Mouse (Mus musculus) forebrain, postnatal 0 days (tissue): Measurements from ENCODE around the gene Tspan8. TPM values are rescaled to one million over a fixed set of nuclear protein-coding genes. Genes with fewer than 3 reads are reported as not detected.

Experiments used
- ATAC-seq: fragments of 200-750 bp; cut with Nextera tagmentation; 2 replicates; pipeline ENCODE4 v1.8.0; 2017; ENCODE audit warnings: mild to moderate bottlenecking, moderate library complexity
- DNase-seq: peaks from one replicate; pipeline ENCODE4 v3.0.0-alpha.2; 2015
- H3K27ac ChIP-seq: fragments of 300-500 bp; sonication (generic); 2 replicates; pipeline ENCODE4 v1.5.1; 2014; ENCODE audit warnings: low read depth, mild to moderate bottlenecking, antibody characterized with exemption, low read length, moderate library complexity, mixed read lengths
- H3K27me3 ChIP-seq: fragments of 300-500 bp; sonication (generic); 2 replicates; pipeline ENCODE4 v1.6.1; 2014; ENCODE audit warnings: mild to moderate bottlenecking, low read length, mixed read lengths; ENCODE audit not compliant: insufficient read depth
- H3K36me3 ChIP-seq: fragments of 300-500 bp; sonication (generic); 2 replicates; pipeline ENCODE4 v1.6.1; 2014; ENCODE audit warnings: mild to moderate bottlenecking, moderate library complexity; ENCODE audit not compliant: insufficient read depth
- H3K4me1 ChIP-seq: fragments of 300-500 bp; sonication (generic); 2 replicates; pipeline ENCODE4 v1.6.1; 2014; ENCODE audit warnings: antibody characterized with exemption; ENCODE audit not compliant: insufficient read depth
- H3K4me2 ChIP-seq: fragments of 300-500 bp; sonication (generic); 2 replicates; pipeline ENCODE4 v1.6.1; 2014; ENCODE audit warnings: low read depth, mild to moderate bottlenecking, moderate library complexity
- H3K4me3 ChIP-seq: fragments of 300-500 bp; sonication (generic); 2 replicates; pipeline ENCODE4 v1.5.1; 2014; ENCODE audit warnings: low read depth, low read length, mixed read lengths
- H3K9ac ChIP-seq: fragments of 300-500 bp; sonication (generic); 2 replicates; pipeline ENCODE4 v1.6.1; 2014; ENCODE audit warnings: mild to moderate bottlenecking
- H3K9me3 ChIP-seq: fragments of 300-500 bp; sonication (generic); 2 replicates; pipeline ENCODE4 v1.6.1; 2016; ENCODE audit warnings: low read length
- CTCF ChIP-seq: sonication (generic); IDR thresholded peaks from 2 replicates; pipeline ENCODE4 v1.5.1; 2016; ENCODE audit warnings: antibody characterized with exemption, control low read depth, low read depth
- WGBS: fragments of 180-500 bp; shearing (Covaris S2); extraction: QIAGEN DNeasy Blood & Tissue Kit; methylation state at CpG from one replicate; pipeline ENCODE4 v1.1.7; 2014; 5-methylcytosine and 5-hydroxymethylcytosine counted together
- polyA plus RNA-seq: library from polyadenylated mRNA; unstranded; fragments of >200 nt; fragmentation: Nextera tagmentation; extraction: Ambion mirVana; gene quantifications from 2 replicates; pipeline ENCODE4 v1.2.1, GENCODE M21; 2015
- total RNA-seq: library from RNA; depleted of rRNA; stranded (reverse); fragments of >200 nt; gene quantifications from 2 replicates; pipeline ENCODE4 v1.2.3, GENCODE M21; 2014; rRNA removed

The Tspan8 gene
- total and polyA plus RNA-seq, 2 experiments from 2014 or later = 1.0 to 5.2 TPM

DNA sequence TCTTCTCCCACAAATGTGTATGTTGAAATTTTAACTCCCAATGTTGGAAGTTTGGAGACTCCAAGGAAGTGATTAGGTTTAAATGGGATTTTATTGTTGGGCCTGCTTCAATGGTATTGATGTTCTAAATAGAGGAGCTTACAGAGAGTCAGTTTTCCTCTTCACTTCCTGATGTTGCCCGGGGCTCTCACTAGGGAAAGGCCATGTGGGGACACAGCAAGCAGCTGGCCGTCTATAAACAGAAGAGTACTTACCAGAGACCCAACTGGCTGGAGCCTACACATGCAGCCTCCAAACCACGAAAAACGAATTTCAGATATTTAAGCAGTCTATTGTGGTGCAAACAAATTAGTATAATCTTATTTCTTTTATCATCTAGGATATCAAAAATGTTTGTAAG is 75.3 kb downstream of the Tspan8 start:
- ATAC-seq (no peak), DNase-seq (no peak)
- no peak for TF ChIP-seq CTCF
- Histone ChIP-seq H3K27me3 (no peaks in the 10 kb centered on the region), H3K36me3 (no peaks in the 10 kb centered on the region), H3K27ac (no peak overlapping the region), H3K9me3 (no peaks in the 10 kb centered on the region), H3K4me2 (no peak overlapping the region), H3K9ac (no peak overlapping the region), H3K4me1 (no peaks in the 10 kb centered on the region), H3K4me3 (no peak overlapping the region)
- 68% methylated on average over 4 of the region's 4 CpGs for WGBS

DNA sequence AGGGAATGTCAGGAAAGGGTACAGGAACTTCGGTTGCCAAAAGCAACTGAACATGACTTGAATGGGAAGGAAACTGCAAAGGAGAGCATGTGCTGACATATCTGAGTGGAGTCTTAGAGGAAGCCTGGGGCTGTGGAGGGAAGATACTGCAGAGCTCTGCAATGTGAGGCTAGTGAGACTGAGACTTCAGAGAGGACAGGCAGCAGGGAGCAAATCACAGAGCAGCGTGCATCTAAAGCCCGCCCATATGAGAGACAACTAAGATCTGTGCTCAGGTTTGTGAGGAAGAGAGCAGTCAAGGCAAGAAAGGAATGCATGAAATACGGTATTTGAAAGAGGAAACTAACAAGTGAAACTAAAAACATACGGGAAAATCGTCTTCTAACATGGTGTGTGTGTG is 76.3 kb downstream of the Tspan8 start:
- ATAC-seq (no peak), DNase-seq (no peak)
- no peak for TF ChIP-seq CTCF
- Histone ChIP-seq H3K9me3 (no peaks in the 10 kb centered on the region), H3K27ac (no peak overlapping the region), H3K27me3 (no peaks in the 10 kb centered on the region), H3K4me3 (no peak overlapping the region), H3K9ac (no peak overlapping the region), H3K4me1 (no peaks in the 10 kb centered on the region), H3K4me2 (no peak overlapping the region), H3K36me3 (no peaks in the 10 kb centered on the region)
- WGBS = 71% methylated on average over 6 of the region's 6 CpGs

DNA sequence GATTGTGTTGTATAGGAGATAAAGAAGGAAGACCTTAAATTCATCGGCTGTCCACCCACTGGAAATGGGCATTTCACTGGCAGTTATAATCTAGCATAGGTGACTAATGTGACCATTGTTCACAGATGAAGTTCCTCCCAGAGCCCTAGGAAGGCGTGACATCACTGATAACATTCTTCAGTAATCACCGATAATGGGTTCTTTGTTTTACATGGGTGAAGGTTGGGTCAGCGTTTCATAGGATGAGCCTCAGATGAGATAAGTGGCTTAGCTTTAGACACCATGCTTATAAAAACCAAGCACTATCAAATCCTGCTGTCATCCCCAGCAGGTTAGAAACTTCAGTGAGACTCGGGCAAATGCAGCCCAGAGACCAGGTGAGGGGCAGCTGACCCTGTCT is 77.4 kb downstream of the Tspan8 start:
- no peak overlapping the region for H3K9ac ChIP-seq
- DNase-seq (no peak), ATAC-seq (no peak)
- 85% methylated on average over 5 of the region's 5 CpGs for WGBS
- H3K4me3 ChIP-seq = no peak overlapping the region
- H3K27ac ChIP-seq = no peak overlapping the region
- H3K27me3 ChIP-seq = no peaks in the 10 kb centered on the region
- H3K4me2 ChIP-seq = no peak overlapping the region
- H3K9me3 ChIP-seq = no peaks in the 10 kb centered on the region
- H3K36me3 ChIP-seq = no peaks in the 10 kb centered on the region
- no peaks in the 10 kb centered on the region for H3K4me1 ChIP-seq
- no peak for TF ChIP-seq CTCF

DNA sequence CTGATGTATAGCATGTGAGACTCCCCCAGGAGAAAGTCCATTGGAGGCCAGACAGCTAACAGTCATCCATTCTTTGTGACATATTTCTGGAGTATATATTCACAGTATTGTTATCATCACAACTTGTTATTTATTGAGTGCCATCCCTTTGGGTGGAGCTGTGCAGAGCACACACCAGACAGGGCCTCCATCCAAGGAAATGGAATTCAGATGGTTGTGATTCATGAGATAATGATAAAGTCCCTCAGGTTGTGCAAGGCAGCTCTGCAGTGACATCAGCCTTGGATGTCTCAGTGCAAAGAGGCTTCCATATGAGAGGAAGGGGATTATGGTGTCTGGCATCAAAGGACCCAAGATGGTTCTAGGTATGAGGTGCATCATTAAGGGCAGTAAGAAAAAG is 80.1 kb downstream of the Tspan8 start:
- DNase-seq (no peak), ATAC-seq (no peak)
- no peak overlapping the region for H3K9ac ChIP-seq

DNA sequence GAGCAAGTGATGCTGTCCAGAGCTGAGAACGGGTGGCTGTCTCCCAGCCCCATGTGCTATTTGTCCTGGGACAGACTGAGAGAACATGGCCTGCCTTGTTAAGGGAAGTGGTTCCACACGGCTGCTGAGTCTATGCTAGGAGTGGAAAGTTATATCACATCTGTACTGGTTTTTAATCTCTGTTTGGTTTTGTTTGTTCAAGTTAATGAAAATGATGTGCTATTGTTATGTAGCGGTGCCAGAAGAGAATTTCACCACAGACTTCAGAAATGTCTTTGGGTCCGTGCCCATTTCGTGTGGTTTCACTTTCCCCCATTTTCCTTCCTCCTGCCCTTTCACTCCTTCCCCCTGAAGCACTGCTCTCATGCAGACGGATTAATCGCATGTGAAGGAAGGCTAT is 80.6 kb downstream of the Tspan8 start:
- H3K27ac ChIP-seq = no peak overlapping the region
- no peak overlapping the region for H3K9ac ChIP-seq
- H3K9me3 ChIP-seq = no peaks in the 10 kb centered on the region
- no peaks in the 10 kb centered on the region for H3K4me1 ChIP-seq
- no peaks in the 10 kb centered on the region for H3K27me3 ChIP-seq
- H3K4me2 ChIP-seq = no peak overlapping the region
- WGBS = 75% methylated on average over 7 of the region's 7 CpGs
- ATAC-seq = no peak
- TF ChIP-seq CTCF = no peak
- no peaks in the 10 kb centered on the region for H3K36me3 ChIP-seq
- no peak for DNase-seq
- no peak overlapping the region for H3K4me3 ChIP-seq

More for the DNA sequence above, 80.1 kb downstream of the Tspan8 start:
- Histone ChIP-seq H3K4me3 (no peak overlapping the region), H3K27me3 (no peaks in the 10 kb centered on the region), H3K9me3 (no peaks in the 10 kb centered on the region), H3K36me3 (no peaks in the 10 kb centered on the region), H3K4me1 (no peaks in the 10 kb centered on the region), H3K4me2 (no peak overlapping the region), H3K27ac (no peak overlapping the region)
- TF ChIP-seq CTCF = no peak

Other genes with a start within 250 kb of the Tspan8 start
- gene A930009A15Rik, start 246.8 kb upstream of the Tspan8 start, total RNA-seq = not detected in 2 replicates
- gene A930009A15Rik, start 246.8 kb upstream of the Tspan8 start, polyA plus RNA-seq = 0.57 and 1.1 TPM in 2 replicates
- gene Lgr5, start 229.1 kb upstream of the Tspan8 start, total RNA-seq = 1.0 and 1.3 TPM in 2 replicates
- 0.91 and 1.1 TPM in 2 replicates for gene Lgr5, start 229.1 kb upstream of the Tspan8 start, polyA plus RNA-seq
- gene Ptprr, start 201.4 kb downstream of the Tspan8 start, total RNA-seq = 19.3 and 19.6 TPM in 2 replicates
- 17.2 and 21.3 TPM in 2 replicates for gene Ptprr, start 201.4 kb downstream of the Tspan8 start, polyA plus RNA-seq